Comparison of ENCODE assay signal across 34 mouse cellular contexts in genomic region chr6:112836712-112837111, GRCm38 (mm10).
DNase-seq lines count a peak whose midpoint lies in the region; ATAC-seq and TF ChIP-seq lines count a peak whose summit lies in the region.
"Had no signal": no experiment of that assay in that cellular context is flagged by ENCODE, and none has a peak within 500 bp of the region (broad histone marks: within the 10 kb centered on the region; RNA-seq: fewer than 3 reads in every experiment).

No protein-coding gene starts in this region.

- no peak overlapping the region for H3K4me2 ChIP-seq in forebrain, embryonic 12.5 days
- no peak overlapping the region for H3K4me2 ChIP-seq in midbrain, embryonic 12.5 days (replicated peaks)
- H3K4me2 ChIP-seq in midbrain, postnatal 0 days (ENCODE audit: low read depth, low read length, poor library complexity, severe bottlenecking): no peak overlapping the region
- H3K4me2 ChIP-seq: embryonic facial prominence, embryonic 15.5 days; heart, embryonic 11.5 days; limb, embryonic 12.5 days; liver, embryonic 12.5 days; neural tube, embryonic 15.5 days; stomach, embryonic 15.5 days had no signal

- no peak for ATAC-seq in forebrain, embryonic 12.5 days (ENCODE audit: low FRiP score)
- ATAC-seq in midbrain, embryonic 12.5 days (ENCODE audit: low FRiP score, low read depth): no peak
- no peak for ATAC-seq in midbrain, postnatal 0 days (ENCODE audit: low FRiP score)
- ATAC-seq: activated CD4-positive, CD25-positive, alpha-beta regulatory T cell, adult 4 months; forebrain, embryonic 14.5 days; intestine, embryonic 16.5 days; liver, embryonic 12.5 days had no signal

- 0 out of 2 replicates have a peak, but pooled peaks cover 6% of the 10 kb centered on the region for H3K36me3 ChIP-seq in forebrain, embryonic 10.5 days (replicated peaks)
- no peaks in the 10 kb centered on the region for H3K36me3 ChIP-seq in forebrain, embryonic 12.5 days (replicated peaks)
- no peaks in the 10 kb centered on the region for H3K36me3 ChIP-seq in midbrain, embryonic 12.5 days
- H3K36me3 ChIP-seq in midbrain, postnatal 0 days (ENCODE audit: insufficient read depth, low read length): no peaks in the 10 kb centered on the region
- H3K36me3 ChIP-seq: embryonic facial prominence, embryonic 10.5 days; embryonic facial prominence, embryonic 15.5 days; limb, embryonic 12.5 days; liver, embryonic 12.5 days; neural tube, embryonic 15.5 days; stomach, embryonic 15.5 days had no signal

- no peaks in the 10 kb centered on the region for H3K27me3 ChIP-seq in forebrain, embryonic 10.5 days (ENCODE audit: poor library complexity, severe bottlenecking)
- H3K27me3 ChIP-seq in forebrain, embryonic 12.5 days: no peaks in the 10 kb centered on the region
- no peaks in the 10 kb centered on the region for H3K27me3 ChIP-seq in midbrain, embryonic 12.5 days
- no peaks in the 10 kb centered on the region for H3K27me3 ChIP-seq in midbrain, postnatal 0 days (ENCODE audit: insufficient read depth, low read length)
- H3K27me3 ChIP-seq: CH12.LX; embryonic facial prominence, embryonic 15.5 days; limb, embryonic 12.5 days; liver, embryonic 12.5 days; neural tube, embryonic 15.5 days; stomach, embryonic 15.5 days had no signal

- no peak overlapping the region for H3K9ac ChIP-seq in forebrain, embryonic 12.5 days
- no peak overlapping the region for H3K9ac ChIP-seq in midbrain, embryonic 12.5 days (replicated peaks)
- H3K9ac ChIP-seq in midbrain, postnatal 0 days (replicated peaks; ENCODE audit: low read length, poor library complexity, severe bottlenecking): no peak overlapping the region
- H3K9ac ChIP-seq: embryonic facial prominence, embryonic 15.5 days; limb, embryonic 12.5 days; liver, embryonic 12.5 days; neural tube, embryonic 15.5 days; stomach, embryonic 15.5 days had no signal

- no peak for DNase-seq in forebrain, embryonic 10.5 days (ENCODE audit: extremely low spot score, low spot score)
- DNase-seq in layer of hippocampus, adult 2 months (ENCODE audit: low spot score in 2 of 2): no peak
- DNase-seq in layer of hippocampus, adult 18-20 months (ENCODE audit: low spot score in 2 of 2): no peak
- no peak for DNase-seq in midbrain, postnatal 0 days (ENCODE audit: low spot score)
- peak; percentile 52 to 54 for DNase-seq in right cerebral cortex, adult 2 months (ENCODE audit: low spot score in 2 of 2)
- no peak for DNase-seq in right cerebral cortex, postnatal 25 days
- DNase-seq: adrenal gland, adult 2 months; adrenal gland, postnatal 36 days; cerebellum, adult 2 months; cerebellum, postnatal 14 days; gastrocnemius, adult 2 months; gastrocnemius, postnatal 36 days; heart, adult 18-20 months; heart, postnatal 36 days; kidney, adult 8-10 months; layer of hippocampus, adult 9-11 months; lung, adult 2 months; lung, postnatal 10 days; thymus, adult 18-20 months; thymus, postnatal 25 days had no signal

- TF ChIP-seq CTCF in layer of hippocampus, adult 2 months (conservative IDR thresholded peaks at IDR 0.05): no peak
- TF ChIP-seq CTCF in midbrain, postnatal 0 days (IDR thresholded peaks at IDR 0.05): no peak

- H3K4me1 ChIP-seq in forebrain, embryonic 10.5 days: peaks cover 74% of the 10 kb centered on the region
- peaks cover 78% of the 10 kb centered on the region for H3K4me1 ChIP-seq in forebrain, embryonic 12.5 days
- peaks cover 72% of the 10 kb centered on the region for H3K4me1 ChIP-seq in midbrain, embryonic 12.5 days
- H3K4me1 ChIP-seq in midbrain, postnatal 0 days (ENCODE audit: insufficient read depth, low read length): peaks cover 21% of the 10 kb centered on the region
- H3K4me1 ChIP-seq: embryonic facial prominence, embryonic 15.5 days; stomach, embryonic 15.5 days had no signal

- no peak overlapping the region for H3K4me3 ChIP-seq in forebrain, embryonic 10.5 days
- H3K4me3 ChIP-seq in forebrain, embryonic 12.5 days (replicated peaks): no peak overlapping the region
- H3K4me3 ChIP-seq in layer of hippocampus, adult 2 months: no peak overlapping the region
- no peak overlapping the region for H3K4me3 ChIP-seq in midbrain, embryonic 12.5 days
- no peak overlapping the region for H3K4me3 ChIP-seq in midbrain, postnatal 0 days (ENCODE audit: low read depth, low read length)
- H3K4me3 ChIP-seq: embryonic facial prominence, embryonic 10.5 days; embryonic facial prominence, embryonic 15.5 days; gastrocnemius, adult 2 months; limb, embryonic 12.5 days; liver, embryonic 12.5 days; neural tube, embryonic 15.5 days; stomach, embryonic 15.5 days had no signal

- no peaks in the 10 kb centered on the region for H3K9me3 ChIP-seq in forebrain, embryonic 10.5 days
- H3K9me3 ChIP-seq in forebrain, embryonic 12.5 days: no peaks in the 10 kb centered on the region
- H3K9me3 ChIP-seq in midbrain, embryonic 12.5 days: no peaks in the 10 kb centered on the region
- no peaks in the 10 kb centered on the region for H3K9me3 ChIP-seq in midbrain, postnatal 0 days (ENCODE audit: low read length)
- H3K9me3 ChIP-seq: embryonic facial prominence, embryonic 10.5 days; embryonic facial prominence, embryonic 15.5 days; limb, embryonic 12.5 days; liver, embryonic 12.5 days; neural tube, embryonic 15.5 days; stomach, embryonic 15.5 days had no signal

- WGBS in forebrain, embryonic 10.5 days: 84% methylated on average over 4 of the region's 4 CpGs
- 84% methylated on average over 4 of the region's 4 CpGs for WGBS in forebrain, embryonic 12.5 days
- 93% methylated on average over 4 of the region's 4 CpGs for WGBS in midbrain, embryonic 12.5 days
- 72% methylated on average over 4 of the region's 4 CpGs for WGBS in midbrain, postnatal 0 days

- H3K27ac ChIP-seq in forebrain, embryonic 10.5 days: peak overlapping the region; percentile 80; the same call in 1 of the 2 replicates
- H3K27ac ChIP-seq in forebrain, embryonic 12.5 days: no peak overlapping the region
- H3K27ac ChIP-seq in layer of hippocampus, adult 2 months: peak overlapping the region; percentile 85; the same call in 1 of the 2 replicates
- peak overlapping the region; percentile 92; the same call in 1 of the 2 replicates for H3K27ac ChIP-seq in midbrain, embryonic 12.5 days (replicated peaks)
- H3K27ac ChIP-seq in midbrain, postnatal 0 days (ENCODE audit: low read depth, low read length): no peak overlapping the region
- H3K27ac ChIP-seq: embryonic facial prominence, embryonic 10.5 days; embryonic facial prominence, embryonic 15.5 days; gastrocnemius, adult 2 months; kidney, postnatal 0 days; limb, embryonic 12.5 days; liver, embryonic 12.5 days; neural tube, embryonic 15.5 days; stomach, embryonic 15.5 days had no signal

Comparison
In these comparisons a context has a peak if more than half of its experiments do, and no peak if none do; other contexts are left out.
1. DNase-seq: peak in right cerebral cortex, adult 2 months (2 of 2); none in forebrain, embryonic 10.5 days (single experiment), layer of hippocampus, adult 2 months (0 of 2), layer of hippocampus, adult 18-20 months (0 of 2), midbrain, postnatal 0 days (single experiment) and right cerebral cortex, postnatal 25 days (single experiment).
2. H3K27ac ChIP-seq: peak in forebrain, embryonic 10.5 days (single experiment), layer of hippocampus, adult 2 months (single experiment) and midbrain, embryonic 12.5 days (single experiment); none in forebrain, embryonic 12.5 days (single experiment) and midbrain, postnatal 0 days (single experiment).